Mouse (Mus musculus): ENCODE measurements at regions not wholly inside any gene's neighbourhood (a gene's known extent, or its start where the extent isn't known, plus 50 kb on each side); places are given as distances from the start of the nearest gene placed in this dataset.

DNA sequence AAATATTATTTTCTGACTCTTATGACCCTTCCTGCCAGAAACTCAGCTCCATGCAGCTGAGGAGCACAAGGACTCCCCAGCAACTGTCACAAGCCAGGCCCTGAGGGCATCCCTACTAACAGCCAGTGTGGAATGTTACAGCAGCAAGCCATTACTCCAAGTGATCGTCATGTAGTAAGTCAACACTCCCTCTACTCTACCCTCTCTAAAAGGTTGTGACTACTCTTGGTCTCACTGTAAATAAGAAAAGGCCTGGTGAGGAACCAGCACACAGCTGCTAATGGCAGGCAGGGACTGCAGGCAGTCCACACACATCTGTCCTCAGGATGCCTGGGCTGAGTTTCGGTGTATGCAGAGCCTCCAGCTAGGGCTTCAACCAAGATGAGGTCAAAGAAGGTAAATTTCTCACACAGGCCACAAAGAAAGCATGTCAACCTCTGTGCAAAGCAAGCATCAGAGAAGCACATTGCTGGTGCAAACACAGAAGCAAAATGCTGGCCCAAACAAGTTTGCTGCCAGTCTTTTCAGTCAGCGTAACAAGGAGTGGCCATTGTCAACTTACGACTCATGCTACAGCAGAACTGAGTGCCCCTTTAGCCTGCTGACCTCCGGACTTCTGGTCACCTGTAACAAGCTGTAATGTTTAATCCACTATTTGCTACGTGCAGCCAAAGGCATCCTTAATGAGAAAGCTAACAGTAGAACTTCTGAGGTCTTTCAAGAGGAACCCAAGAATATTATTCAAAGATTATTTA is 62.9 kb upstream of the Ercc4 start:
- Histone ChIP-seq H3K27me3 (ENCODE audit: control insufficient read depth, insufficient read depth, insufficient read length) (peaks cover 4% of the 10 kb centered on the region), H3K79me2 (ENCODE audit: control insufficient read depth, insufficient read depth) (no peaks in the 10 kb centered on the region), H3K4me2 (ENCODE audit: low read depth) (no peak overlapping the region), H3K36me3 (ENCODE audit: control insufficient read depth, insufficient read depth) (no peaks in the 10 kb centered on the region), H3K4me3 (no peak overlapping the region), H3ac (ENCODE audit: control insufficient read depth, insufficient read length) (no peak overlapping the region)
- no peak for TF ChIP-seq E2F4 (IDR thresholded peaks at IDR 0.05; ENCODE audit: insufficient read depth)
- TF ChIP-seq MYOD1 (IDR thresholded peaks at IDR 0.05; ENCODE audit: control insufficient read depth in 1 of 3, insufficient read length in 2 of 3, low read depth in 2 of 3), result no peak
- no peak for TF ChIP-seq TCF12 (IDR thresholded peaks at IDR 0.05; ENCODE audit: insufficient read depth, poor library complexity, severe bottlenecking)
- TF ChIP-seq SRF (IDR thresholded peaks at IDR 0.05; ENCODE audit: control insufficient read depth, insufficient read length, low read depth), result no peak
- TF ChIP-seq TCF3 (IDR thresholded peaks at IDR 0.05; ENCODE audit: insufficient read length, low read depth), result no peak

DNA sequence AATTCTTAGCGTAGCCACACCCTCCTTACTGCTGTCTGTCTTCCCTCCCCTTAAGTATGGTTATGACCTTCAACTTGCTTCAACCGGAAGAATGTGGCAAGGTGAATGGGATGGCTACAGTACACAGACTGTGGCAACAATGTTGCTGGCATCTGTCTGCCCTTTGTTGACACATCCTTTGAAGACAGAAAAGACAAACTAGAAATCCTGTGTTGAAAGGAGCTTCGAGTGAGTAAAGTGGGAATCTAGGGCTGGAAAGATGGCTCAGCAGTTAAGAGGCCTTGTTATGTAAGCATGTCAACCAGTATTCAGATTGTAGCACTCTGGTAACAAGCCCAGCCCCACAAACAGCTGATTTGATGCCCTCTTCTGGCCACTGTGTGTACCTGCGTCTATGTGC is 60.2 kb upstream of the Ercc4 start:
- Histone ChIP-seq H3ac (ENCODE audit: control insufficient read depth, insufficient read length) (no peak overlapping the region), H3K4me2 (ENCODE audit: low read depth) (no peak overlapping the region), H3K4me3 (no peak overlapping the region), H3K79me2 (ENCODE audit: control insufficient read depth, insufficient read depth) (no peaks in the 10 kb centered on the region), H3K27me3 (ENCODE audit: control insufficient read depth, insufficient read depth, insufficient read length) (no peaks in the 10 kb centered on the region), H3K36me3 (ENCODE audit: control insufficient read depth, insufficient read depth) (no peaks in the 10 kb centered on the region)
- TF ChIP-seq TCF12 (IDR thresholded peaks at IDR 0.05; ENCODE audit: insufficient read depth, poor library complexity, severe bottlenecking) (no peak), CEBPB (IDR thresholded peaks at IDR 0.05; ENCODE audit: insufficient read depth, poor library complexity, severe bottlenecking) (no peak), E2F4 (IDR thresholded peaks at IDR 0.05; ENCODE audit: insufficient read depth) (no peak), REST (IDR thresholded peaks at IDR 0.05; ENCODE audit: insufficient read depth, insufficient read length) (no peak), USF1 (IDR thresholded peaks at IDR 0.05; ENCODE audit: low read depth) (no peak), TCF3 (IDR thresholded peaks at IDR 0.05; ENCODE audit: insufficient read length, low read depth) (no peak), MAX (IDR thresholded peaks at IDR 0.05; ENCODE audit: low read depth) (no peak), MYOD1 (IDR thresholded peaks at IDR 0.05; ENCODE audit: control insufficient read depth in 1 of 3, insufficient read length in 2 of 3, low read depth in 2 of 3) (no peak), POLR2A (IDR thresholded peaks at IDR 0.05; ENCODE audit: insufficient read length, low read depth) (no peak), SRF (IDR thresholded peaks at IDR 0.05; ENCODE audit: control insufficient read depth, insufficient read length, low read depth) (no peak), MYOG (IDR thresholded peaks at IDR 0.05; ENCODE audit: control insufficient read depth in 1 of 3, insufficient read depth in 1 of 3, insufficient read length in 2 of 3, low read depth in 2 of 3) (no peak), POLR2AphosphoS2 (IDR thresholded peaks at IDR 0.05; ENCODE audit: insufficient read length, low read depth) (no peak)

DNA sequence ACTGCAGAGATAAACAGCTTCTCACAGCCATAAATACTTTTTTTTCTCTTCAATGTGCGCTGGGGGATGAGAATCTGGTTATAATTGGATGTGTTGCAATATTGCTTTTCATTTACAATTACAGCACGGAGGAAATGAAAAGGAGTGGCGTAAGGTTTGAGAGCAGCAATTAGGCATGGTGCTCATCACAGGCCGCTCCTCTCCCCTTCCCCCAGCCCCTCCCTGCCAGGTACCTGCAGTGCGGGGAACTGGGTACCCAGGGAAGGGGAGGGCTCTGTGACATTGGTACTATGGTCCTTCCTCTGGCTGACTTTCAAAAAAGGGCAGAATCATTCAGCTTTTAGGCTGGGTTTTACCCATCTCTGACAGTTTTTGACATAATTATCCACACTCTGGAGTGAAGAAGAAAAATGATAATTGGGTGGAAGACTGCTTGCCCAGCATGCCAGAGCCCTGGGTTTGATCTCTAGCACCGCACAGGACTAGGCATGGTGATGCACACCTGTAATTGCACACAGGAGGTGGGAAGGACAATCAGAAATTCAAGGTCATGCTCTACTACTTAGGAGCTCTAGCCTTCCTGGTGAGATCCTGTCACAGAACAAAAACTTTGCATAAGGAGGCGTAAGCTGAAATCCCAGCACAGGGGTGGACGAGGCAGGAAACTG is 59.1 kb upstream of the Ercc4 start:
- Histone ChIP-seq H3K36me3 (ENCODE audit: control insufficient read depth, insufficient read depth) (no peaks in the 10 kb centered on the region), H3K27me3 (ENCODE audit: control insufficient read depth, insufficient read depth, insufficient read length) (no peaks in the 10 kb centered on the region), H3K4me3 (no peak overlapping the region), H3K79me2 (ENCODE audit: control insufficient read depth, insufficient read depth) (no peaks in the 10 kb centered on the region), H3ac (ENCODE audit: control insufficient read depth, insufficient read length) (no peak overlapping the region), H3K4me2 (ENCODE audit: low read depth) (no peak overlapping the region)
- TF ChIP-seq MAX (IDR thresholded peaks at IDR 0.05; ENCODE audit: low read depth) (no peak), USF1 (IDR thresholded peaks at IDR 0.05; ENCODE audit: low read depth) (no peak)

DNA sequence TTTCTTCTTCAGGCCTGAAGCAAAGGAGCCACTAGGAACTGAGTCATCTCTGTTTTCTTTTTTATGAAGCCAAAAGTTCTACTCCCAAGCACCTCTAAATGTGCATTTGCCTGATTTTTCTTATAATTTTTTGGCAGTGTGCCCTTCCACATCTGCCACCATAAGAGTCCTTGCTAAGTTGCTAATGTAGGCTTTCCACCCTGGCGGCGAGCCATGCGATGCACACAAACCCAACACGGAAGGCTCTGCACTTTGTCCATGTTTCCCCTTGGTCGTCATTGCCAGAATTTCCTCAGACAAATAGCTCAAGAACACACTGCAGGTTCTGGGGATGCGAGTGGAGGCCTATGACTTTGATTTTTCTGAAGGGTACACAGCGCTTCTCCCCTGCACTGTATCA is 54.5 kb upstream of the Ercc4 start:
- Histone ChIP-seq H3ac (ENCODE audit: control insufficient read depth, insufficient read length) (no peak overlapping the region), H3K4me3 (no peak overlapping the region), H3K4me2 (ENCODE audit: low read depth) (no peak overlapping the region), H3K36me3 (ENCODE audit: control insufficient read depth, insufficient read depth) (no peaks in the 10 kb centered on the region), H3K79me2 (ENCODE audit: control insufficient read depth, insufficient read depth) (no peaks in the 10 kb centered on the region), H3K27me3 (ENCODE audit: control insufficient read depth, insufficient read depth, insufficient read length) (no peaks in the 10 kb centered on the region)
- TF ChIP-seq SRF (IDR thresholded peaks at IDR 0.05; ENCODE audit: control insufficient read depth, insufficient read length, low read depth), result no peak
- no peak for TF ChIP-seq USF1 (IDR thresholded peaks at IDR 0.05; ENCODE audit: low read depth)
- TF ChIP-seq MAX (IDR thresholded peaks at IDR 0.05; ENCODE audit: low read depth), result no peak
- no peak for TF ChIP-seq CEBPB (IDR thresholded peaks at IDR 0.05; ENCODE audit: insufficient read depth, poor library complexity, severe bottlenecking)
- TF ChIP-seq E2F4 (IDR thresholded peaks at IDR 0.05; ENCODE audit: insufficient read depth), result no peak
- no peak for TF ChIP-seq REST (IDR thresholded peaks at IDR 0.05; ENCODE audit: insufficient read depth, insufficient read length)
- TF ChIP-seq POLR2AphosphoS2 (IDR thresholded peaks at IDR 0.05; ENCODE audit: insufficient read length, low read depth), result no peak
- TF ChIP-seq MYOD1 (IDR thresholded peaks at IDR 0.05; ENCODE audit: control insufficient read depth in 1 of 3, insufficient read length in 2 of 3, low read depth in 2 of 3), result no peak
- no peak for TF ChIP-seq TCF12 (IDR thresholded peaks at IDR 0.05; ENCODE audit: insufficient read depth, poor library complexity, severe bottlenecking)
- TF ChIP-seq TCF3 (IDR thresholded peaks at IDR 0.05; ENCODE audit: insufficient read length, low read depth), result no peak
- TF ChIP-seq POLR2A (IDR thresholded peaks at IDR 0.05; ENCODE audit: insufficient read length, low read depth), result no peak
- no peak for TF ChIP-seq MYOG (IDR thresholded peaks at IDR 0.05; ENCODE audit: control insufficient read depth in 1 of 3, insufficient read depth in 1 of 3, insufficient read length in 2 of 3, low read depth in 2 of 3)

Data from myocyte (in vitro differentiated cells).